Mouse (Mus musculus) sigmoid colon, adult 10 weeks (tissue): ENCODE results near the gene Olfr152. TPM values are rescaled to one million over a fixed set of nuclear protein-coding genes. Genes with fewer than 3 reads are reported as not detected.

Source experiments
- polyA plus RNA-seq: library from polyadenylated mRNA; stranded (reverse); fragments of 350-450 nt; fragmentation: Illumina TruSeq; extraction: RNeasy Lipid Tissue Mini Kit (QIAGEN cat#74804); gene quantifications from one replicate; pipeline ENCODE4 v1.2.3, GENCODE M21; 2014; ENCODE audit warnings: low read depth, low replicate concordance

The Olfr152 gene
- not detected for polyA plus RNA-seq

GRCm38 (mm10) chr2:87779183-87779582 is at the start of gene Olfr152:
Gene Olfr152 (plus strand): TSS chr2:87779483.

DNA sequence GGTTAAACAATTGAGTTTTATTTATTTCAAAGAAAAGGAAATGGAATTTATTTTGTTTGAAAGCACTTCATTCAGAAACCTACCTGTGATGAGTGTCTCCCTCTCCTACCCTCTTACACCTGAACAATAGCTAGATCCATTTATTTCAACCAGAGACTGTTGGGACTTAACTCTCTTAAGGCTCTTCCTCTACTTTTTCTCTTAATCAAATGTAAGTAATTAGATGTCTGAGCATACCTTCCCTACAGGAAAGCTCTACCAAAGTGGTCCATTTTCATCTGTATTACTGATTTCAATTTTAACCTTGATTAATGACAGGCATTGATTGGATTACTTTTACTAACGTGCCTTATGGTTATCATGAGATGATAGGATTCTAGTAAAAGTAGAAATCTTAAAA is 39.4 kb upstream of the Olfr152 start, which contains the start of gene Olfr1138:
Gene Olfr1138 (minus strand): TSS at position 101 of the 400 bp plus-strand sequence.

DNA sequence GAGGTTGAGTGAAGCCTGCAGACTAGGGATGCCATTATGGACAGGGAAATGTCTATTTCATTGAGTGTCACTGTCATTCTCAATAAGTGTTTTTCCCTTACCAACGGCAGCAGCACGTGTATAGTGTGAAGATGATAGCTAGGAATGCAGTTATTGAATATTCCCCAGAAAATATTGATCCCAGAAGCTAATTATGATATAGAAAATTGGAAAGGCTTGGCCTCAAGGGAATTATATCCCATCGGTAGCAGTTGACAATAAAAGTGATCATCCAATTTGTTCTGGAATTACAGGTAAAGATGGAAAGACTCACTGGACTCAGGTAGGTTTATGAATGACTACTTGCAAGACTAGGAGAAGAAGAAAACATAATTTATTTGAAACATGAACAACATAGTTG is 35.8 kb upstream of the Olfr152 start, which contains the start of gene Olfr1140:
Gene Olfr1140 (plus strand): TSS at position 301 of the 400 bp plus-strand sequence.

DNA sequence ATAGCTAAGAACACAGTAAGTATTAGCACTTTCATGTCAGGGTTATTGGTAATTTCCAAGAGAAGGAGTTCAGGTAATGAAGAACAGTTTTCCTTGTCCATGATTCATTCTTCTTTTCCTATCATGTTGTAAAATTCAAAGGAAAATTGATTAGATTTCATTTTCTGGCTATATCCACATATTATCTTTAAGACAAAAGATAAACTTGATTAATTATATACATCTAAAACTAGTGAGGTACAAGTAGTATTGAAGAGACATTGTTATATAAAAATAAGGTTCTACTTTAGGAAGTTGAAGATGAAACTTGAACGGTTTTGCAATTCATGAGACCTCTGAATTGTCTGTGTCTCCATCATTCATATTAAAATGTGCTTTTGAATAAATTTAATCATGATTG is 25.4 kb upstream of the Olfr152 start, which contains the start of gene Olfr1141:
Gene Olfr1141 (minus strand): TSS at position 101 of the 400 bp plus-strand sequence.

GRCm38 (mm10) chr2:87800292-87800691 is 21.0 kb downstream of the Olfr152 start, which contains the start of gene Olfr1143:
Gene Olfr1143 (plus strand): TSS chr2:87800592.

DNA sequence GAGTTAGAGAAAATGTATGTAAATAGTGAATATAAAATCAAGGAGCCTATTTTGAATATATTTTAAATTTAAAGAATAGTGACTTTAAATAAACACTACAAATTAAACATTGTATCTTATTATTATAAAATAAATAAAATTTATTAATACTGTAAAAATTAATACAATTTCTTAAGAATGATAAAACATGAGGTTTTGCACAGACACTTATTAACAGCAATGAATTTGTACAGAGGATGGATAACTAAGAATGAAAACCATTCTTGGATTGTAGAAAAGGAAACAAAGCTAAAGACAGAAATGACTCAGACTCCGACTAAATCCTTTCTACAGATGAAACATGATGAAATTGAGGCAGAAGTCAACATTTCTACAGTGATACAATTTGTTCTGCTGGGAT is 30.2 kb downstream of the Olfr152 start, which contains the start of gene Olfr1145:
Gene Olfr1145 (plus strand): TSS at position 301 of the 400 bp plus-strand sequence.

GRCm38 (mm10) chr2:87830233-87830632 is 51.0 kb downstream of the Olfr152 start, which contains the start of gene Olfr1148:
Gene Olfr1148 (plus strand): TSS chr2:87830533.

Other genes with a start within 250 kb of the Olfr152 start
- not detected for gene Olfr153, start 247.7 kb upstream of the Olfr152 start, polyA plus RNA-seq
- gene Olfr1128, start 233.9 kb upstream of the Olfr152 start, polyA plus RNA-seq = not detected
- gene Olfr1129, start 205.6 kb upstream of the Olfr152 start, polyA plus RNA-seq = not detected
- not detected for gene Olfr1130, start 173.3 kb upstream of the Olfr152 start, polyA plus RNA-seq
- not detected for gene Olfr1131, start 152.4 kb upstream of the Olfr152 start, polyA plus RNA-seq
- gene Olfr1132, start 141.9 kb upstream of the Olfr152 start, polyA plus RNA-seq = not detected
- not detected for gene Olfr1133, start 132.1 kb upstream of the Olfr152 start, polyA plus RNA-seq
- not detected for gene Olfr1134, start 121.0 kb upstream of the Olfr152 start, polyA plus RNA-seq
- not detected for gene Olfr1135, start 105.8 kb upstream of the Olfr152 start, polyA plus RNA-seq
- not detected for gene Olfr1136, start 85.5 kb upstream of the Olfr152 start, polyA plus RNA-seq
- gene Olfr1137, start 66.3 kb upstream of the Olfr152 start, polyA plus RNA-seq = not detected
- gene Olfr1138, start 39.5 kb upstream of the Olfr152 start, polyA plus RNA-seq = not detected
- gene Olfr1140, start 35.7 kb upstream of the Olfr152 start, polyA plus RNA-seq = not detected
- gene Olfr1141, start 25.5 kb upstream of the Olfr152 start, polyA plus RNA-seq = not detected
- not detected for gene Olfr1143, start 21.1 kb downstream of the Olfr152 start, polyA plus RNA-seq
- gene Olfr1145, start 30.3 kb downstream of the Olfr152 start, polyA plus RNA-seq = not detected
- not detected for gene Olfr1148, start 51.0 kb downstream of the Olfr152 start, polyA plus RNA-seq
- gene Olfr1150-ps1, start 64.5 kb downstream of the Olfr152 start, polyA plus RNA-seq = not detected
- not detected for gene Olfr1151, start 76.4 kb downstream of the Olfr152 start, polyA plus RNA-seq
- not detected for gene Olfr1152, start 87.0 kb downstream of the Olfr152 start, polyA plus RNA-seq
- gene Olfr1153, start 115.5 kb downstream of the Olfr152 start, polyA plus RNA-seq = not detected
- not detected for gene Olfr1154, start 125.7 kb downstream of the Olfr152 start, polyA plus RNA-seq
- not detected for gene Olfr1155, start 165.7 kb downstream of the Olfr152 start, polyA plus RNA-seq
- gene Olfr1156, start 173.6 kb downstream of the Olfr152 start, polyA plus RNA-seq = not detected
- gene Olfr1157, start 188.8 kb downstream of the Olfr152 start, polyA plus RNA-seq = not detected
- not detected for gene Olfr74, start 195.2 kb downstream of the Olfr152 start, polyA plus RNA-seq
- gene Olfr1158, start 210.6 kb downstream of the Olfr152 start, polyA plus RNA-seq = not detected
- not detected for gene Olfr1160, start 228.8 kb downstream of the Olfr152 start, polyA plus RNA-seq
- not detected for gene Olfr1161, start 243.3 kb downstream of the Olfr152 start, polyA plus RNA-seq